Comparison of ENCODE assay signal across 15 mouse cellular contexts in the genomic region with DNA sequence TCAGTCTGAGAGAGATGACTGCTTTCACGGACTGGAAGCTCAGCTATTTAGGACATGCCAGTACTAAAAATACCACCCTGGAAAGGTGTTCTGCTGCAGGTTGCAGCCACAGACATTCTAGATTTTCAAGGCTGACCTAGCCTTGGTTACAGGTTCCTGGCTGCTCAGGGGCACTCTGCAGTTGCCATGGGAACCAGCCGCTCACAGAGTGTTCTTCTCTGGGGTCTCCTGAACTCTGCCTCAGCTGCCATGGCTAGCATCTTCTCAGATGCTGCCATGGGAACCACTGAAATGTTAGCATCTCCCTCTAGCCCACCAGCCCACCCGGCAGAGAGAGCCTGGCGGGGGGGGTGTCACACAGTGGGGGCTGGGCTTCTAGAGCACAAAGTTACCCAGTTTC. TPM values are rescaled to one million over a fixed set of nuclear protein-coding genes. Genes with fewer than 3 reads are reported as not detected.
A peak's percentile ranks its signal among the peaks of the same experiment; 100 is the strongest.
DNase-seq lines count a peak whose midpoint lies in the region; ATAC-seq lines count a peak whose summit lies in the region.
"Had no signal": no experiment of that assay in that cellular context is flagged by ENCODE, and none has a peak within 500 bp of the region (broad histone marks: within the 10 kb centered on the region; RNA-seq: fewer than 3 reads in every experiment).

No protein-coding gene starts in this region.

- no peak overlapping the region for H3K4me2 ChIP-seq in hindbrain, embryonic 13.5 days
- no peak overlapping the region for H3K4me2 ChIP-seq in midbrain, embryonic 14.5 days (ENCODE audit: low read length)
- H3K4me2 ChIP-seq in kidney, embryonic 15.5 days, result no peak overlapping the region
- H3K4me2 ChIP-seq: intestine, embryonic 15.5 days had no signal

- no peaks in the 10 kb centered on the region for H3K9me3 ChIP-seq in hindbrain, embryonic 13.5 days
- H3K9me3 ChIP-seq in midbrain, embryonic 14.5 days (ENCODE audit: control insufficient read depth, low read length), result peaks cover 3% of the 10 kb centered on the region; the same call in 1 of the 2 replicates
- H3K9me3 ChIP-seq in kidney, embryonic 15.5 days (replicated peaks), result peaks cover 3% of the 10 kb centered on the region
- H3K9me3 ChIP-seq: G1E; intestine, embryonic 15.5 days had no signal

- H3K27ac ChIP-seq in hindbrain, embryonic 13.5 days, result peak overlapping the region; percentile 55; the same call in 1 of the 2 replicates
- H3K27ac ChIP-seq in midbrain, embryonic 14.5 days (replicated peaks; ENCODE audit: low read depth, low read length), result peak overlapping the region; percentile 42; the same call in 1 of the 2 replicates
- no peak overlapping the region for H3K27ac ChIP-seq in kidney, embryonic 15.5 days
- H3K27ac ChIP-seq: heart, adult 2 months; intestine, embryonic 15.5 days had no signal

- H3K4me1 ChIP-seq in hindbrain, embryonic 13.5 days (replicated peaks), result peaks cover 41% of the 10 kb centered on the region
- peaks cover 31% of the 10 kb centered on the region for H3K4me1 ChIP-seq in midbrain, embryonic 14.5 days (ENCODE audit: control insufficient read depth, insufficient read depth, low read length)
- peaks cover 45% of the 10 kb centered on the region for H3K4me1 ChIP-seq in kidney, embryonic 15.5 days

- no peak for ATAC-seq in hindbrain, embryonic 13.5 days (ENCODE audit: low FRiP score)
- ATAC-seq in midbrain, embryonic 14.5 days (ENCODE audit: low FRiP score, low TSS enrichment), result peak; percentile 57; the same call in 1 of the 2 replicates
- ATAC-seq in kidney, embryonic 15.5 days (replicated peaks; ENCODE audit: low FRiP score), result no peak
- ATAC-seq: intestine, embryonic 15.5 days had no signal

- no peak overlapping the region for H3K4me3 ChIP-seq in hindbrain, embryonic 13.5 days
- no peak overlapping the region for H3K4me3 ChIP-seq in midbrain, embryonic 14.5 days (replicated peaks; ENCODE audit: low read depth, low read length)
- no peak overlapping the region for H3K4me3 ChIP-seq in kidney, embryonic 15.5 days (replicated peaks)
- H3K4me3 ChIP-seq: heart, adult 2 months; intestine, embryonic 15.5 days had no signal

- WGBS in hindbrain, embryonic 13.5 days, result 4% methylated on average over 4 of the region's 4 CpGs
- 6% methylated on average over 4 of the region's 4 CpGs for WGBS in midbrain, embryonic 14.5 days
- WGBS in kidney, embryonic 15.5 days, result 30% methylated on average over 4 of the region's 4 CpGs

- DNase-seq in embryo, embryonic 10 days (ENCODE audit: low spot score), result peak; percentile 69
- DNase-seq in embryo, embryonic 9.5 days (ENCODE audit: extremely low spot score), result no peak
- DNase-seq in embryo, embryonic 11 days, result peak; percentile 75
- peak; percentile 77 for DNase-seq in midbrain, embryonic 14.5 days
- no peak for DNase-seq in ovary, postnatal 36 days (ENCODE audit: low spot score)
- no peak for DNase-seq in yolk sac, embryonic 10.5 days (ENCODE audit: low spot score)
- DNase-seq: adrenal gland, adult 2 months; cerebellum, adult 18-20 months; heart, adult 2 months; left cerebral cortex, postnatal 4 days; thymus, postnatal 4 days had no signal

- H3K27me3 ChIP-seq in hindbrain, embryonic 13.5 days, result 0 out of 2 replicates have a peak, but pooled peaks cover 2% of the 10 kb centered on the region
- H3K27me3 ChIP-seq in midbrain, embryonic 14.5 days (ENCODE audit: control insufficient read depth, insufficient read depth, low read length), result no peaks in the 10 kb centered on the region
- no peaks in the 10 kb centered on the region for H3K27me3 ChIP-seq in kidney, embryonic 15.5 days
- H3K27me3 ChIP-seq: intestine, embryonic 15.5 days had no signal

- H3K36me3 ChIP-seq in hindbrain, embryonic 13.5 days, result no peaks in the 10 kb centered on the region
- no peaks in the 10 kb centered on the region for H3K36me3 ChIP-seq in midbrain, embryonic 14.5 days (ENCODE audit: control insufficient read depth, insufficient read depth, low read length)
- H3K36me3 ChIP-seq in kidney, embryonic 15.5 days, result no peaks in the 10 kb centered on the region
- H3K36me3 ChIP-seq: G1E; intestine, embryonic 15.5 days had no signal

- no peak overlapping the region for H3K9ac ChIP-seq in hindbrain, embryonic 13.5 days
- no peak overlapping the region for H3K9ac ChIP-seq in midbrain, embryonic 14.5 days (replicated peaks; ENCODE audit: low read length)
- no peak overlapping the region for H3K9ac ChIP-seq in kidney, embryonic 15.5 days
- H3K9ac ChIP-seq: intestine, embryonic 15.5 days had no signal

RNA-seq across cellular contexts. Expression of a gene that starts 52.4 kb away (rescaled TPM):
- 9.0 and 11.2 TPM in 2 replicates for polyA plus RNA-seq in hindbrain, embryonic 13.5 days (2015; fragmentation: Nextera tagmentation; extraction: Ambion mirVana)
- polyA plus RNA-seq in midbrain, embryonic 14.5 days (2014; fragmentation: Nextera tagmentation; extraction: Ambion mirVana), result 10.9 and 12.2 TPM in 2 replicates
- 12.4 and 13.3 TPM in 2 replicates for polyA plus RNA-seq in kidney, embryonic 15.5 days (2015; fragmentation: Nextera tagmentation; extraction: Ambion mirVana)

Comparison
In these comparisons a context has a peak if more than half of its experiments do, and no peak if none do; other contexts are left out.
1. DNase-seq: peak in embryo, embryonic 10 days (single experiment), embryo, embryonic 11 days (single experiment) and midbrain, embryonic 14.5 days (single experiment); none in embryo, embryonic 9.5 days (single experiment), ovary, postnatal 36 days (single experiment) and yolk sac, embryonic 10.5 days (single experiment).